In the genomic region with DNA sequence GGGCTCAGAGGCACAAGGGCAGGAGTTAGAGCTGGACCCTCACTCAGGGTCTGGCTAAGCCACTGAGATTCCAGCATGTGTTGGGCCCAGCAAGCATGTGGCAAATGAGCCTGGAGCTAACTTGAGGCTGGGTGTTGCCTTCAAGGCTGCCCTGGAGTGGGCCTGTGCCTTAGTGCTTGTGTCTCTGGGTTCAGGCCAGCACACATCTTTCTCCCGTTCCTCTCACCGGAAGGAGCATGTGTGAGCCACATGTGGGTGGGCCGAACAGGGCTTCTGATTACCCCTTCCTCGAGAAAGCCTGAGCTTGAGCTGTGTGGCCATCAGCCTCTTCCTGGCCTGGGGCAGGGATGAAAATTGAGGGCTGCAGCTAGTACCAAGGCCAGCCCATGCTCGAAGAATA, we compare ENCODE assay signal across 10 mouse cellular contexts. TPM values are rescaled to one million over a fixed set of nuclear protein-coding genes. Genes with fewer than 3 reads are reported as not detected.
A peak's percentile ranks its signal among the peaks of the same experiment; 100 is the strongest.
DNase-seq lines count a peak whose midpoint lies in the region; ATAC-seq and TF ChIP-seq lines count a peak whose summit lies in the region.
"Had no signal": no experiment of that assay in that cellular context is flagged by ENCODE, and none has a peak within 500 bp of the region (broad histone marks: within the 10 kb centered on the region; RNA-seq: fewer than 3 reads in every experiment).

No protein-coding gene starts in this region.

- no peak overlapping the region for H3K4me3 ChIP-seq in hindbrain, embryonic 10.5 days
- no peak overlapping the region for H3K4me3 ChIP-seq in hindbrain, embryonic 13.5 days
- no peak overlapping the region for H3K4me3 ChIP-seq in testis, adult 2 months (ENCODE audit: control insufficient read depth, low read depth, low read length)
- H3K4me3 ChIP-seq in limb, embryonic 10.5 days: no peak overlapping the region
- H3K4me3 ChIP-seq: forebrain, embryonic 13.5 days had no signal

- no peak for TF ChIP-seq CTCF in testis, adult 2 months (IDR thresholded peaks at IDR 0.05; ENCODE audit: control insufficient read depth, insufficient read depth, insufficient replicate concordance, low read depth, low read length)

- no peaks in the 10 kb centered on the region for H3K27me3 ChIP-seq in hindbrain, embryonic 10.5 days (ENCODE audit: insufficient read depth, poor library complexity, severe bottlenecking)
- no peaks in the 10 kb centered on the region for H3K27me3 ChIP-seq in hindbrain, embryonic 13.5 days
- H3K27me3 ChIP-seq in testis, adult 2 months (ENCODE audit: control insufficient read depth, insufficient read depth, low read length): no peaks in the 10 kb centered on the region
- no peaks in the 10 kb centered on the region for H3K27me3 ChIP-seq in limb, embryonic 10.5 days (ENCODE audit: low read depth, poor library complexity, severe bottlenecking)
- H3K27me3 ChIP-seq: forebrain, embryonic 13.5 days had no signal

- no peak for TF ChIP-seq POLR2A in testis, adult 2 months (IDR thresholded peaks at IDR 0.05; ENCODE audit: control insufficient read depth, low read depth, low read length)

- H3K36me3 ChIP-seq in hindbrain, embryonic 10.5 days: 0 out of 2 replicates have a peak, but pooled peaks cover 5% of the 10 kb centered on the region
- no peaks in the 10 kb centered on the region for H3K36me3 ChIP-seq in hindbrain, embryonic 13.5 days
- H3K36me3 ChIP-seq in testis, adult 2 months (ENCODE audit: control insufficient read depth, insufficient read depth, low read length): no peaks in the 10 kb centered on the region
- no peaks in the 10 kb centered on the region for H3K36me3 ChIP-seq in limb, embryonic 10.5 days

- H3K4me1 ChIP-seq in hindbrain, embryonic 10.5 days (replicated peaks): peaks cover 6% of the 10 kb centered on the region; the same call in 1 of the 2 replicates
- peaks cover 11% of the 10 kb centered on the region for H3K4me1 ChIP-seq in hindbrain, embryonic 13.5 days (replicated peaks)
- peaks cover 2% of the 10 kb centered on the region for H3K4me1 ChIP-seq in testis, adult 2 months (ENCODE audit: control insufficient read depth, insufficient read depth, low read length)
- H3K4me1 ChIP-seq in limb, embryonic 10.5 days: peaks cover 25% of the 10 kb centered on the region

- WGBS in hindbrain, embryonic 10.5 days: 73% methylated on average over 5 of the region's 5 CpGs
- 80% methylated on average over 5 of the region's 5 CpGs for WGBS in hindbrain, embryonic 13.5 days
- 40% methylated on average over 5 of the region's 5 CpGs for WGBS in limb, embryonic 10.5 days

- peak overlapping the region; percentile 35; the same call in 1 of the 2 replicates for H3K27ac ChIP-seq in hindbrain, embryonic 10.5 days
- no peak overlapping the region for H3K27ac ChIP-seq in hindbrain, embryonic 13.5 days
- peak overlapping the region; percentile 52; the same call in 1 of the 2 replicates for H3K27ac ChIP-seq in testis, adult 2 months (ENCODE audit: control insufficient read depth, insufficient read depth, low read depth, low read length)
- peak overlapping the region; percentile 64 for H3K27ac ChIP-seq in limb, embryonic 10.5 days
- H3K27ac ChIP-seq: forebrain, embryonic 13.5 days; hindbrain, postnatal 0 days had no signal

- no peak for DNase-seq in hindbrain, embryonic 10.5 days (ENCODE audit: low spot score)
- no peak for DNase-seq in testis, postnatal 14 days (ENCODE audit: low spot score)
- peak; percentile 49 for DNase-seq in limb, embryonic 10.5 days (ENCODE audit: low spot score)
- no peak for DNase-seq in urinary bladder, postnatal 4 days (ENCODE audit: low spot score in 2 of 2)
- no peak for DNase-seq in cerebellum, adult 11 months
- DNase-seq: thymus, postnatal 25 days had no signal

- H3K9me3 ChIP-seq in hindbrain, embryonic 10.5 days: no peaks in the 10 kb centered on the region
- no peaks in the 10 kb centered on the region for H3K9me3 ChIP-seq in hindbrain, embryonic 13.5 days
- no peaks in the 10 kb centered on the region for H3K9me3 ChIP-seq in limb, embryonic 10.5 days (replicated peaks)
- H3K9me3 ChIP-seq: forebrain, embryonic 13.5 days had no signal

- no peak overlapping the region for H3K4me2 ChIP-seq in hindbrain, embryonic 13.5 days
- H3K4me2 ChIP-seq: forebrain, embryonic 13.5 days had no signal

- H3K9ac ChIP-seq in hindbrain, embryonic 13.5 days: no peak overlapping the region
- H3K9ac ChIP-seq: forebrain, embryonic 13.5 days had no signal

- no peak for ATAC-seq in hindbrain, embryonic 13.5 days (ENCODE audit: low FRiP score)

RNA-seq across cellular contexts. Expression of gene Brd7, which starts 44.7 kb away (rescaled TPM):
- 61.8 and 85.8 TPM in 2 replicates for polyA plus RNA-seq in hindbrain, embryonic 10.5 days (2016; fragmentation: Nextera tagmentation; extraction: Ambion mirVana)
- polyA plus RNA-seq in hindbrain, embryonic 13.5 days (2015; fragmentation: Nextera tagmentation; extraction: Ambion mirVana): 69.3 and 71.7 TPM in 2 replicates
- 27.2 and 30.7 TPM in 2 replicates for polyA plus RNA-seq in testis, adult 2 months (2012; rRNA removed)
- polyA plus RNA-seq in limb, embryonic 10.5 days (2016; fragmentation: Nextera tagmentation; extraction: Ambion mirVana): 78.8 and 88.8 TPM in 2 replicates

RNA-seq across cellular contexts. Expression of gene Adcy7, which starts 45.1 kb away (rescaled TPM):
- polyA plus RNA-seq in hindbrain, embryonic 10.5 days (2016; fragmentation: Nextera tagmentation; extraction: Ambion mirVana): 2.9 and 4.1 TPM in 2 replicates
- 2.3 and 2.7 TPM in 2 replicates for polyA plus RNA-seq in hindbrain, embryonic 13.5 days (2015; fragmentation: Nextera tagmentation; extraction: Ambion mirVana)
- 4.6 and 5.4 TPM in 2 replicates for polyA plus RNA-seq in testis, adult 2 months (2012; rRNA removed)
- polyA plus RNA-seq in limb, embryonic 10.5 days (2016; fragmentation: Nextera tagmentation; extraction: Ambion mirVana): 2.2 and 3.1 TPM in 2 replicates
